Mouse (Mus musculus): ENCODE measurements at regions not wholly inside any gene's neighbourhood (a gene's known extent, or its start where the extent isn't known, plus 50 kb on each side); places are given as distances from the start of the nearest gene placed in this dataset.

- Histone ChIP-seq H3K4me1 (ENCODE audit: control insufficient read depth, low read depth, low read length) (no peaks in the 10 kb centered on the region; the same call in 1 of the 2 replicates), H3K27ac (ENCODE audit: low read length) (no peak overlapping the region), H3K27me3 (ENCODE audit: control insufficient read depth, insufficient read depth, low read depth, low read length) (no peaks in the 10 kb centered on the region), H3K4me2 (ENCODE audit: low read depth, low read length) (no peak overlapping the region), H3K9me3 (replicated peaks; ENCODE audit: control insufficient read depth, low read length) (no peaks in the 10 kb centered on the region), H3K36me3 (ENCODE audit: control insufficient read depth, insufficient read depth) (no peaks in the 10 kb centered on the region), H3K9ac (ENCODE audit: low read depth, low read length) (no peak overlapping the region), H3K4me3 (ENCODE audit: low read depth, low read length) (no peak overlapping the region)
- WGBS (ENCODE audit: insufficient replicate concordance), result 31% methylated on average over 3 of the region's 3 CpGs
- no peak for ATAC-seq (ENCODE audit: low read depth)
Measured at GRCm38 (mm10) chr13:97317633-97318032, 76.7 kb downstream of the Enc1 start.

GRCm38 (mm10) chr13:97312420-97313370, 71.8 kb downstream of the Enc1 start:
- Histone ChIP-seq H3K36me3 (ENCODE audit: control insufficient read depth, insufficient read depth) (no peaks in the 10 kb centered on the region), H3K4me2 (ENCODE audit: low read depth, low read length) (no peak overlapping the region), H3K27me3 (ENCODE audit: control insufficient read depth, insufficient read depth, low read depth, low read length) (no peaks in the 10 kb centered on the region), H3K4me1 (ENCODE audit: control insufficient read depth, low read depth, low read length) (no peaks in the 10 kb centered on the region; the same call in 1 of the 2 replicates), H3K9me3 (replicated peaks; ENCODE audit: control insufficient read depth, low read length) (no peaks in the 10 kb centered on the region), H3K9ac (ENCODE audit: low read depth, low read length) (no peak overlapping the region), H3K4me3 (ENCODE audit: low read depth, low read length) (no peak overlapping the region), H3K27ac (ENCODE audit: low read length) (no peak overlapping the region)
- no peak for ATAC-seq (ENCODE audit: low read depth)
- 65% methylated on average over 16 of the region's 16 CpGs for WGBS (ENCODE audit: insufficient replicate concordance)

GRCm38 (mm10) chr13:97311340-97311739, 70.4 kb downstream of the Enc1 start:
- WGBS (ENCODE audit: insufficient replicate concordance), result 29% methylated on average over 4 of the region's 4 CpGs
- no peak for ATAC-seq (ENCODE audit: low read depth)
- Histone ChIP-seq H3K27me3 (ENCODE audit: control insufficient read depth, insufficient read depth, low read depth, low read length) (no peaks in the 10 kb centered on the region), H3K36me3 (ENCODE audit: control insufficient read depth, insufficient read depth) (no peaks in the 10 kb centered on the region), H3K9me3 (replicated peaks; ENCODE audit: control insufficient read depth, low read length) (no peaks in the 10 kb centered on the region), H3K4me1 (ENCODE audit: control insufficient read depth, low read depth, low read length) (no peaks in the 10 kb centered on the region; the same call in 1 of the 2 replicates), H3K9ac (ENCODE audit: low read depth, low read length) (no peak overlapping the region), H3K27ac (ENCODE audit: low read length) (no peak overlapping the region), H3K4me3 (ENCODE audit: low read depth, low read length) (no peak overlapping the region), H3K4me2 (ENCODE audit: low read depth, low read length) (no peak overlapping the region)

GRCm38 (mm10) chr13:97310855-97311189, 69.9 kb downstream of the Enc1 start:
- no peaks in the 10 kb centered on the region; the same call in 1 of the 2 replicates for H3K4me1 ChIP-seq (ENCODE audit: control insufficient read depth, low read depth, low read length)
- H3K9ac ChIP-seq (ENCODE audit: low read depth, low read length), result no peak overlapping the region
- no peaks in the 10 kb centered on the region for H3K36me3 ChIP-seq (ENCODE audit: control insufficient read depth, insufficient read depth)
- H3K27ac ChIP-seq (ENCODE audit: low read length), result no peak overlapping the region
- WGBS (ENCODE audit: insufficient replicate concordance), result 34% methylated on average over 3 of the region's 3 CpGs
- H3K9me3 ChIP-seq (replicated peaks; ENCODE audit: control insufficient read depth, low read length), result no peaks in the 10 kb centered on the region
- H3K27me3 ChIP-seq (ENCODE audit: control insufficient read depth, insufficient read depth, low read depth, low read length), result no peaks in the 10 kb centered on the region
- H3K4me2 ChIP-seq (ENCODE audit: low read depth, low read length), result no peak overlapping the region
- ATAC-seq (ENCODE audit: low read depth), result no peak
- H3K4me3 ChIP-seq (ENCODE audit: low read depth, low read length), result no peak overlapping the region

- no peak overlapping the region for H3K4me3 ChIP-seq (ENCODE audit: low read depth, low read length)
- no peaks in the 10 kb centered on the region for H3K27me3 ChIP-seq (ENCODE audit: control insufficient read depth, insufficient read depth, low read depth, low read length)
- H3K9ac ChIP-seq (ENCODE audit: low read depth, low read length), result no peak overlapping the region
- H3K9me3 ChIP-seq (replicated peaks; ENCODE audit: control insufficient read depth, low read length), result no peaks in the 10 kb centered on the region
- no peaks in the 10 kb centered on the region for H3K36me3 ChIP-seq (ENCODE audit: control insufficient read depth, insufficient read depth)
- no peak for ATAC-seq (ENCODE audit: low read depth)
- H3K27ac ChIP-seq (ENCODE audit: low read length), result no peak overlapping the region
- WGBS (ENCODE audit: insufficient replicate concordance), result 43% methylated on average over 8 of the region's 8 CpGs
- H3K4me1 ChIP-seq (ENCODE audit: control insufficient read depth, low read depth, low read length), result no peaks in the 10 kb centered on the region; the same call in 1 of the 2 replicates
- no peak overlapping the region for H3K4me2 ChIP-seq (ENCODE audit: low read depth, low read length)
Measured at GRCm38 (mm10) chr13:97310186-97310854, 69.4 kb downstream of the Enc1 start.

- H3K36me3 ChIP-seq (ENCODE audit: control insufficient read depth, insufficient read depth), result no peaks in the 10 kb centered on the region
- no peaks in the 10 kb centered on the region for H3K27me3 ChIP-seq (ENCODE audit: control insufficient read depth, insufficient read depth, low read depth, low read length)
- no peak overlapping the region for H3K27ac ChIP-seq (ENCODE audit: low read length)
- 63% methylated on average over 3 of the region's 3 CpGs for whole genome bisulfite sequencing (ENCODE audit: insufficient replicate concordance)
- no peaks in the 10 kb centered on the region; the same call in 1 of the 2 replicates for H3K4me1 ChIP-seq (ENCODE audit: control insufficient read depth, low read depth, low read length)
- H3K4me3 ChIP-seq (ENCODE audit: low read depth, low read length), result no peak overlapping the region
- H3K9me3 ChIP-seq (replicated peaks; ENCODE audit: control insufficient read depth, low read length), result no peaks in the 10 kb centered on the region
- no peak overlapping the region for H3K4me2 ChIP-seq (ENCODE audit: low read depth, low read length)
- H3K9ac ChIP-seq (ENCODE audit: low read depth, low read length), result no peak overlapping the region
- ATAC-seq (ENCODE audit: low read depth), result no peak
Measured at GRCm38 (mm10) chr13:97309411-97309810, 68.5 kb downstream of the Enc1 start.

- no peak for ATAC-seq (ENCODE audit: low read depth)
- Histone ChIP-seq H3K4me2 (ENCODE audit: low read depth, low read length) (no peak overlapping the region), H3K4me1 (ENCODE audit: control insufficient read depth, low read depth, low read length) (no peaks in the 10 kb centered on the region; the same call in 1 of the 2 replicates), H3K27ac (ENCODE audit: low read length) (no peak overlapping the region), H3K36me3 (ENCODE audit: control insufficient read depth, insufficient read depth) (no peaks in the 10 kb centered on the region), H3K9me3 (replicated peaks; ENCODE audit: control insufficient read depth, low read length) (no peaks in the 10 kb centered on the region), H3K4me3 (ENCODE audit: low read depth, low read length) (no peak overlapping the region), H3K27me3 (ENCODE audit: control insufficient read depth, insufficient read depth, low read depth, low read length) (no peaks in the 10 kb centered on the region), H3K9ac (ENCODE audit: low read depth, low read length) (no peak overlapping the region)
- WGBS (ENCODE audit: insufficient replicate concordance), result 72% methylated on average over 2 of the region's 2 CpGs
Measured at GRCm38 (mm10) chr13:97308431-97308830, 67.5 kb downstream of the Enc1 start.
